Mouse (Mus musculus): Measurements from ENCODE around the gene Slc5a10. TPM values are rescaled to one million over a fixed set of nuclear protein-coding genes. Genes with fewer than 3 reads are reported as not detected.
A peak's percentile ranks its signal among the peaks of the same experiment; 100 is the strongest.
"Not testable (repeated sequence)": the region's sequence is repeated elsewhere in the genome, so short reads cannot be mapped to it uniquely, and the experiment has no call there.

Gene Slc5a10
- total RNA-seq, 2 experiments from 2014 or later: 0.15 TPM; not detected in 1

DNA sequence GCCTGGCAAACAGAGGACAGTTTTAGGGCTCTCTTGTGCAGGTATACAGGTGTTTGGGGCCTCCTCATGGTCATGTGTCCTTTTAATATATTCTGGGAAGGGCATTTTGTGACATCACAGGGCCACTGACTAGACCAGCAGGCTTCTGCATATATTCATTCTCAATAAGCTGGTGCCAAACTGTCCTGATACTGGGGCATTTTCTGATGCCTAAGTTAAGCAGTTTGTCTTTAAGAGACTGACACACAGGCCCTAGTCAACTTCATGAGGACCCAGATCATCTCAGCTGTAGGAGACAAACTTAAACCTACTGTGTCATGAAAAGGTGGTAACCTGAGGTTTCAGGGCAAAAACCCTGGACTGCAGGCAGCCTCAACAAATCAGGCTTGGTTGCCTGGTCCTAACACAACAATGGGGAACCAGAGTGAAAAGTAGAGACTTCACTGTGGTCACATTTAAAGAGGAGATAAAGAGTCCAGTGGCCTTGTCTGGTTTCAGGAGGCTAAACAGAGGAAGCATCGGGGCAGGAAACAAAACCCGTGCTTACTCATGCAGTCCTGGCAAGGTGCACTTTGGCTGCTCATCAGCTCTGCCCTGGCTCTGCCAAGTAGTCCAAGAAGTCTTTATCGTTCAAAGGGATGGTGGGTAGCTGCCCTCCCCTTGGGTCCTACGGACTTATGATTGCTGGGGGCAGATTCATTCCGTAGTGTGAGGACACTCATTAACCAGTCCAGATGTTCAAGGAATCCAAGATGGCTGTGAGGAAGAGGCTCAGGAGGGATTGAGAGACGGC lies 72.5 kb downstream of the Slc5a10 start:
- DNase-seq: peak; percentile 45

DNA sequence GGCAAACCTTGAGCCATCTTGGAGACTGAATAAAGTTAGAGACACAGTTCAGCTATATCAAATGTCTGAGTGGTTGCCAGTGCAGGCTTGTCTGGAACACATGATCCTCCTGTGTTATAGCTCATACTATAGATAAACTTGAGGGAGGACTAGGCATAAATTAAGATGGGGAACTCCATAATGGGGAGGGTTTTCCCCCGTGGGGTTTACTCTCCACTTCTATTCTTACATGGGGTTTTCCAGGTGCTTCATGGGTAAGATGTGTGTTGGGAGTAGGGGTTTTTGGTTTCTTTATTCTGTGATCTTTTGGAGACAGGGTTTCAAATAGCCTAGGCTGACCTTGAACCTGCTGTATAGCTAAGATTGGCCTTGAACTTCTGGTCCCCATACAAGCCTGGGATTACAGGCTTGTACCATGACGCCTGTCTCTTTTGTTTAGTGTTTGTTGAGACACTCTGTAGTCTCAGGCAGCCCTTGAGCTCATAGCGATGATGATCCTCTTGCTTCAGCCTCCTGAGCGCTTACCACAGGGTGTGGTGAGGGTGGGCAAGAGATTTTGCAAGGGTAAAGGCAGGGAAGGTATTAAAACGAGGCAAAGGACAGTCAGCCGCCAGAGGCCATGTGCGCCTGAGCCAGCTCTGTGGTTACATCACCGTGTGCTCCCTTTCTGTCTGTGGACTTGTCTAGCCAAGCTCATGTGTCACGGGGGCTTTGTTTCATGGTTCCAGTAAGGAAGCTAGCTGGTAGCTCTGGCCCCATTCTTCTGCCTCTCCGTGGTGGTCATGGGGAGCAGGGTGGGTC lies 73.3 kb downstream of the Slc5a10 start:
- DNase-seq: no peak

DNA sequence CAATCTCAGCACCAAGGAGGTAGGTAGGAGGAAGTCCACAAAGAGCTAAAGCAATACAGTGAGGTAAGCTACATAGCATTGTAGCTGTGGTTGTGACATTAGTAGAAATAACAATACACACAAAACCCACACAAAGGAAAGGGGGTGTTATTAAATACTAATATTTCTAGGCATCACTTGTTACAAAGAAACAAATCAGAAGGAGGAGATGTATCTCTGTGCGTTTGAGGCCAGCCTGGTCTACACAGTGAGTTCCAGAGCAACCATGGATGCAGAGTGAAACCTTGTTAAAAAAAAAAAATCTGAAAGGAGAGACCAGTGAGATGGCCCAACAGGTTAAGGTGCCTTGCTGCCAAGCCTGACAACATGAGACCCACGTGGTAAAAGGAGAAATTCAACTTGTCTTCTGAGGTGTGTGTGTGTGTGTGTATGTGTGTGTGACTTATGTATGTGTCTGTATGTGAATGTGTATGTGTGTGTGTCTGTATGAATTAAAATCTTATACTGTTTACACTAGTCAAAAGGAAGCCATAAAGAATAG lies 74.1 kb downstream of the Slc5a10 start:
- DNase-seq: no peak

DNA sequence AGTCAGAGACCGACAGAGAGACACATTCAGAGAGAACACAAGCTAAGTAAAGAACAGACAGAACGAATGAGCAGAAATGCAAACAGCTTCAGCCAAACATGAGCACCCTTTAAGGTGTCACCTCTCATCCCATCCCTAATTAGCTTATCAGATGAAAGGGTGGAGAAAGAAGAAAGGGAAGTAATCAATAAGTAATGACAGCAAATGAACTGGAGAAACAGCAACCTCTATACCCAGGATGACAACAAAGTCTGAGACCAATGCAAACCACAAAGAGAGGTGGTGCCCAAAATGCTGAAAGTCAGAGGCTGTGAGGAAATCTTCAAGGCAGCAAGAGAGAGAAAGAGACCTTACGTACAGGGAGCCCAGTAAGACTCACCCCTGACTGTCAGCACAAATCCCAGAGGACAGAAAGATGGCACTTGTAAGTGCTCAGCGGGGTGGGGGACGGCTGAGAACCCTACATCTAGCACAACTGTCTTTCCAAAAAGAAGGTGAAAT lies 75.2 kb downstream of the Slc5a10 start:
- no peak for DNase-seq

DNA sequence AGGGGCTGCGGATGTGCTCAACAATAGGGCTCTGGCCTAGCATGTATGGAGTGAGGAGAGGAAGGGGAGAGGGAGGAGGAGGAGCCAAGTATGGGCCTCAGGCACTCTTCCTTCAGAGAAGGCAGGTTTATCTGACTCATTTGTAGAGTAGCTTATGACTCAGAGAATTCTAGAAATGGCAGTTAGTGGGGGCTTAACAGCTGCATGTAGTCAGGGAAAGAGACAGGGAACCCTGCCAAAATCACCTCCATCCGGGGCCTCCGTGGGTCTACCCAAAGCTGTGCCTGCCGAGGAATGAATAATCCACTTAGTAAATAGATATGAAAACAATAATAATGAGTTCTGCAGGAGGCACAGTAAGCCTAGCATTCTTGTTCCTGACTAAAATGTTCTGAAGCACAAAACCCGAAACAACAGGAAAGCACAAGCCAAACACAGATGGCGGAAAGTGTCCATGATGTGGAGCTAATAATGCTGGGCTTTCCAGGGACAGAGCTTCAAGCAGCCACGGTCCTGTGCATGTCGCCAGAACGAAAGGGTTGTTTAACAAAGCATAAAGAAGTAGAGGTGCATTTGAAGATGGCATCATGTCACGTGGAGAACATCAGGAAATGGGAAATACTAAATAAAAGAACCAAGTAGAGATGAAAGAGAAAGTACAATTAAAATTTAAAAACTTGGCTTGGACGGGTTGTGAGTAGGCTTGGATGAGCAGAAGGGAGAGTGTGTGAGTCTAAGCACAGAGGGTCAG lies 75.9 kb downstream of the Slc5a10 start:
- no peak for DNase-seq

DNA sequence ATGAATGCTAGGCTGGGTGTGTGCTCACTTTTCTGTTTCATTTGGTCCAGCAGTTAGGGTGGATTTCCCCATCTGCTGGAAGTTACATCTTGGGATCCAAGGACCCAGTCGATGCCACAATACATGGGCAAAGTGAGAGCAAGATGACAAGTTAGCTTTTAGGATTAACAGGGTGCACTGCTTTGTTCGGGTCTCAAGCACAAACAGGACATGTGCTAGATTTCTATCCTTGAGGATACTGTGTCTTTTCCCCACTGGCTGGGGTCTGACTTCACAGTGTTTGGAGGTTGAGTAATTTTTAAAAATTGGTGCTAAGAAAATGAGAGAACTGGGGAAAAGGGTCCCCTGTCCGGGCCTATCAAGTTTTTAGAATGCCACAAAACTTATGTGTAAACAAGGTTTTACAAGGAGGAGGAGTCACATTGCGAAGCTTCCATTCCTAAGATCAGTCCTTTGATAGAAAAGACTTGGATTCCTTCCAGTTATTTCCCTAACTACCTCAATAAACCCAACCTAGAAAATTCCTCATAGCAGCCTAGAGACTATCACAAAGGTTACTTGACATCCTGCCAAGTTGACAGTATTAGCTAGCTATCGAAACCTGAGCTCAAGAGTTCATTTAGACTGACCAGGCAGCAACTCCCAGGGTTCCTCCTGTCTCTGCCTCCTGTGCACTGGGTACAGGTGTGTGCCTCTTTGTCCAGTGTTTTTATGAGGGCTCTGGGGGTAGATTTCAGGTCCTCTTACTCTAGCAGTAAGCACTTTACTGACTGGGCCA lies 77.3 kb downstream of the Slc5a10 start:
- no peak for DNase-seq

DNA sequence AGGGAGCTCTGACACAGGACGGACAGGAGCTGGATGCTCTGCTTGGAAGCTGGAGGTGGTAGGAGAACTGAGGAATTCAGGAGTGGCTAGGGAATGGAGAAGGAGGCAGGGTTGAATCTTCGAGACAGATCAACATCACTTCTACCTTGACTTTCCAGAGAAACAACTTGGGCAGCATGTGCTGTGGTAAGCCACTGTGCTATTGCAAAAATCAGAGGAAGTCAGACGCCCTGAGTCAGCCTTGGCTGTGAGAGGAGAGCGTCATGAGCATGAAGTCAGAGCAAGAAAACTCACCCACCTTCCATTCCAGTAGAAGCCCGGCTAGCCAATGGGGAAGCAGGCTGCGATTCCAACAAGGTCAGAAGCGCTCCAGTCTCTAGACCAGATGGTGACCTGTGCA lies 78.5 kb downstream of the Slc5a10 start:
- no peak for DNase-seq

DNA sequence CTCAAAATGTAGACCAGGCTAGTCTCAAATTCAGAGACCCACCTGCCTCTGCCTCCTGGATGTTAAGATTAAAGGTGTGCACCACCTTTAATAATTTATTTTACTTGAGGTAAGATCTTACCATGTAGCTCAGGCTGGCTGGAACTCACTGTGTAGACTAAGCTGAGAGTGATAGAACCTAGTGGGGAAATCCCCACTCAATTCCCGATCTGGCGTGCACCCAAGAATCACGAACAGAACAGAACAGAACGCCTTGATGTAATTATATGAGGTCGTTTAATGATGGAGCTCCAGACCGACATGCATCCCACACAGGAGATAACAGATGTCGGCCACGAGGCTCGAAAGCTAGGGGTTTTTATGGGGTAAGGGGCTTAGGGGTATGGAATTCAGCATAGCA lies 80.0 kb downstream of the Slc5a10 start:
- DNase-seq: not testable (repeated sequence)

DNA sequence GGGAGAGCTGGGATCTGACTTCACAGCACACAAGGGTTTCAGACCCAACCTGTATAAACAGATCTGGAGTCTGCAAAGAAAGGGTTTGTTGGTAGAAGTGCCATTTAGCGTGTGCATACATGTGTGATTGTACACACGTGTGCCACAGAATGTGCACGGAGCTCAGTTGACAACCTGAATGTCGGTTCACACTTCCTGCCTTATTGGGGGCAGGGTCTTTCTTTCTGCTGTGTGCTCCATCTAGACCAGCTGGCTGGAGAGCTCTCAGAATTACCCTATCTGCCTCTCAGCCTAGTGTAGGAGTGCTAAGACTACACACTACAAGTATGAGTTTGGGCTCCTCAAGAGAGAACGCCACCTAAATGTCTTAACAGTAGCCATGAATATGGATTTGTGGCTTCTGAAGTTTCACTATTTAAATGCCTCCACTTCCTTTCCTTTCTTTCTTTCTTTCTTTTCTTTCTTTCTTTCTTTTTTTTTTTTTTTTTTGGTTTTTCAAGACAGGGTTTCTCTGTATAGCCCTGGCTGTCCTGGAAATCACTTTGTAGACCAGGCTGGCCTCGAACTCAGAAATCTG lies 80.9 kb downstream of the Slc5a10 start:
- no peak for DNase-seq

DNA sequence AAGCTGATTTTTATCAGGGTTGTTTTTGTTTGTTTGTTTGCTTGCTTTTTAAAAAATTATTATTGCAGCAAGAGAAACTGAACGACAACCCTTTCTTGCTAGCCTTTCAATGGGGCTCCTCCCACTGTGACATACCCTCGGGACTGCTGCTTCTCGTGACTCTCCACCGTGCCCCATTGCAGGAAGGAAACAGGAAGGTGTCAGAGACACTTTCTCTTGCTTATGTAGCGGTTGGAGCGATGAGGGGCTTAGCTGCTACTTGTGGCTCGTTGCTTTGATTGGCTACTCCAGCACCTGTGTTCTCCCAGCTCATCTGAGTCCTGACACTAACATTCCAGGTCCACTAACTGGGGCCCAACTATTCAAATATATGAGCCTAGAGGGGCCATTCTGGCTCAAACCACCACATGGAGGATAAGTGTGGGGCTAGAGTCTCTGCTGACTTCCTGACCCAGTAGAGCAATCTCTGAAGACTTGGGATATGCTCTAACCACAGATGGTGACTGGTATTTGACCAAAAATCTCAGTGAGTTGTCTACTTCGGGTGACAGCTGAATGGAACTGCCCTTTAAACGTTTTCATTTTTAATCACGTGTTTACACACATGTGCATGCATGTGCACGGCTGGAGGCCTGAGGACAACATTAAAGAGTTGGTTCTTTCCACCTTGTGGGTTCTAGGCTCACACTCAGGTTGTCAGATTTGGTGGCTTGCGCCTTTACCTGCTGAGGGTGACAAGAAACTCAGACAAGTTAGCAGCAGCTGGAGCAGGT lies 81.7 kb downstream of the Slc5a10 start:
- DNase-seq: no peak

DNA sequence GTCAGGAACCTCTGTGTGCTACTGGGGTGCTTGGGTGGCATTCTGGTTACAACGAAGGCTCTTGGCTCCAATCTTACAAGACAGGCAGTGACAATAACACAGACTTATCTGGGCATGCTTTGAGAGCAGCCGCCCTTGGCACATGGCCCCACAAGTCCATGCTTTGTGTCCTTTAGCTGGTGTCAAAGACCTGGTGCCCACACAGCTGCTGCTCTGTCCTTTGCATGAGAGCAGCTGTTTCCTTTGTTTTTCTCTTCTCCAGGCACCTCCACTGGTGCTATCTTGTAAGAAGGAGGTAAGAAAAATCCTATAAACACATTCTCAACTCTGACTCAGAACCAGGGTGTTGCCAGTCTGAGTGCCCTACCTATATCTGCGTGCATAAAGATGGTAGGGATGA lies 82.8 kb downstream of the Slc5a10 start:
- no peak for DNase-seq

DNA sequence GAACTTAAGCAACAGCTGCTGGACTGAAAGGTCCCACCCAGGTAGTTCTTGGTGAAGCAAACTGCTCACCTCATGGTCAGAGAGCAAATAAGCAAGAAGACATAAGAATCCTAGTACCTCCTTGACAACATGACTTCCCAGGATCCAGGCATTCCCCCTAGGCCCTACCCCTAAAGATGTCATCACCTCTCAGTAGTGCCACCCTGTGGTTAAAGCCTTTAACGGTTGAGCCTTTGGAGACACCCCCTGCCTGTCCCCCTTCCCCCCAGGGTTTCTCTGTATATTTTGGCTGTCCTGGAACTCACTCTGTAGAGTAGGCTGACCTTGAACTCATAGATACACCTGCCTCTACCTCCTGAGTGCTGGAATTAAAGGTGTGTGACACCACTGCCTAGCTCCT lies 83.2 kb downstream of the Slc5a10 start:
- no peak for DNase-seq

DNA sequence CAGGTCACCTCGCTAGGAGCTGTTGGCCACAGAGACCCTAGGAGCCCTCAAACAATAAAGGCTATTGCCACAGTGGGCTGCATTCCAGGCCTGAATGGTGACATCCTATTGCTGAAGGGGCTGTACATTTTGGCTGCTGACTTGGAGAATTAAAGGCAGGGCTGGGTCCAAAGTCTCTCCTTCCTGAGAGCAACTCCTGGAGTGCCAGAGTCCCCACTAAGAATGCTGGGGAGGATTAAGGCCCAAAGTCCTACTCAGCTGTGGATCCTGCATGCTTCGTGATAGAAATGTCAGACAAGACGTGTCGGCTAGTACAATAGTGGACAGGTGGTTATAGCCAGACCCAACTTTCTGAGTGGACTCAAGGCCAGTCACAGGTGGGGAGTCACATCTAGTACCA lies 84.3 kb downstream of the Slc5a10 start:
- DNase-seq: not testable (repeated sequence)

DNA sequence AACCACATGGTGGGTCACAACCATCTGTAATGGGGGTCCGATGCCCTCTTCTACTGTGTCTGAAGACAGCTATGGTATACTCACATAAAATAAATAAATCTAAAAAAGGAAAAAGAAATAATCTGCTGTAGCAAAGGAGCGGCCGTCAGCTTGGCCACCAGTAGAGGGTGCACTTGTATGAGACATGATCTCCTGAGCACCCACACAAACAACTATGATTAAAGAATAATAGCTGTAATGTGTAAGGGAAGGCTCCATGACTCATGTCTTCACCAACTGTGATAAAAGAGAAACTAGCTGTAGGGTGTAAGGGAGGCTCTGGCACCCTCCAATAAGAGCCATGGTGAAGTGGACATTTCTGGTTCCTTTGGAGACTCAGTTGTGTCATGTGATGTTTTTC lies 91.0 kb downstream of the Slc5a10 start:
- DNase-seq: no peak

DNA sequence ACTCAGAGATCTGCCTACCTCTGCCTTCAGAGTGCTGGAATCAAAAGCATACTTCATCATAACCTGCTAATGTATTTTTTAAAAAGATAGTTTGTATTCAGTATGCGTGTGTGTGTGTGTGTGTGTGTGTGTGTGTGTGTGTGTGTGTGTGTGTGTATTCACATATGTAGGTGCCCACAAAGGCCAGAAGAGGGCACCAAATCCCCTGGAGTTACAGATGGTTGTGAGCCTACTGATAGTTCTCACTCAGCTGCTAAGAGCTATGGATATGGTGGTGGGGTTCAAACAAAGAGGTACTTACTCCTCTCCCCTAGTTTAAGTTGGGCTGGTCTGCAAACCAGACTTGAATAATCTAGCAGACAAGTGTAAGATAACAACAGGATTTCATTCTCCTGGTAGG lies 94.1 kb downstream of the Slc5a10 start:
- DNase-seq: no peak

DNA sequence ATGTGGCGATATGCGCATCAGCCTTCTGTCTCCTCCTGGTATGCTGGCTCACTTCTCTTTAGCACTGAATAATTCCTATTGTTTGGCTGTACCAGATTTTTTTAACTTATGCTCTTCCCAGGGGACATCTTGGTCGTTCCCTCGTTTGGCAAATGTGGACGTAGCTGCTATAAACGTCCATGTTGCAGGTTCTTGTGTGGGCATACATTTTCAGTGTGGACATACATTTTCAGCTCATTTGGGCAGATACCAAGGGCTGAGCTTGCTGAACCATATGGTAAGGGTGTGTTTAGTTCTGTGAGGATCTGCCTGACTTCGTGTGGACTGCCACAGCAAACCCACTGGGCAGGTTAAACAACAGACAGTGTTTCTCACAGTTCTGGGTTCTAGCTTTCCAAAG lies 95.5 kb downstream of the Slc5a10 start:
- DNase-seq: no peak

Measured in adrenal gland, postnatal 10 days (tissue).